Mouse (Mus musculus) CH12.LX (cell line): Measurements from ENCODE around the gene Ttll8.

Experiments
- CHD2 ChIP-seq: IDR thresholded peaks from 2 replicates; pipeline ENCODE4 v1.6.1; 2011; ENCODE audit warnings: low read length, improper control_type of control experiment
- CTCF ChIP-seq, 2 experiments: IDR thresholded peaks in 1 of 2; conservative IDR thresholded peaks in 1 of 2; 2 replicates each; pipeline ENCODE4 v1.5.1; 2011 to 2012; ENCODE audit warnings: low read depth in 2 of 2, low read length in 2 of 2, improper control_type of control experiment in 1 of 2, inconsistent platforms in 1 of 2, mild to moderate bottlenecking in 1 of 2, moderate library complexity in 1 of 2
- EP300 ChIP-seq: IDR thresholded peaks from 2 replicates; pipeline ENCODE4 v1.6.1; 2011; ENCODE audit warnings: low read length, improper control_type of control experiment
- POLR2A ChIP-seq: IDR thresholded peaks from 2 replicates; pipeline ENCODE4 v1.6.1; 2011; ENCODE audit warnings: low read depth, mild to moderate bottlenecking, improper control_type of control experiment, low read length
- ZKSCAN1 ChIP-seq: IDR thresholded peaks from 2 replicates; pipeline ENCODE4 v1.6.1; 2012; ENCODE audit warnings: low read depth, inconsistent platforms, low read length, improper control_type of control experiment, borderline replicate concordance

DNA sequence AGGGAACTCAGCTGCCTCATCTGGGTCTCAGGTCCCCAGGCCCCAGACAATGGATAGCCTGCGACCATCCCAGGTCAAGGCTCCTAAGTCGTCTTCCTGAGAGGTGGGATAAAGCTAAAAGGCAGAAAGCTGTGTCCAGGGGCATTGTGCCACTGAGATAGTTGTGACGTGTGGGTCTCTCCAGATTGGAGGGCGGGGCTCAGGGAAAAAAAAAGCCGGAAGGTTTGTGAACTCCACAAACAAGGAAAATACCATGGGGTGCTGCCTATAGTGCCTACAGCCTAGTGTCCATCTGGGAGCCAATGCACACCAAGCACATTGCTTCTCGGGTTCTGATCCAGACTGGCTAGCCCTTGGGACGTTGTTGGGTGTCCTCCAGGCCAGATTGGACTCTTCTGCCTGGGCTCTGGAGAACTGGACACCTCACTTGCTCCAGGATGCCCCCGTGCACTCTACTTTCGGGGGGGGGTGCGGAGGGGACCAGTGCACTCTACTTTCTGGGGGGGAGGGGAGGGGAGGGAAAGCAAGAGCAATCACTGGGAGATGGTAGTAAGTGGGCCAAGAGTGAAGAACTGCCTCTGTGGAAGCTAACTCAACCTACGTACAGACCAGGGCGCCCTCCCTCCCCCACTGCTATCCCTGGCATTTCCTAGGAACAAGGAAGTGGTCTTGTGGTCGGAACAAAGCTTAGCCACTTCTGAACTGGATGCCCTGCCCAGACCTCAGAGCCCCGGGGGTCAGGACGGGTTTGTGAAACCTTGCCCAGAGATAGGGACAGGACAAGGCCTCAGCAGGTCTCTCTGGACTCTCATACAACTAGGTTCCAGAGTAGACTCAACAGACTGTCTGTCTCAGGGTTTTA, 99.0 kb downstream of the Ttll8 start:
- TF ChIP-seq POLR2A (no peak), CHD2 (0 out of 2 replicates have a peak, but pooled peaks have one; percentile 26), CTCF (conservative IDR thresholded peaks at IDR 0.05 in 1 of 2, IDR thresholded peaks at IDR 0.05 in 1 of 2; ENCODE audit: low read depth in 2 of 2, low read length in 2 of 2) (no peak), ZKSCAN1 (no peak), EP300 (no peak)
